Mouse (Mus musculus) common myeloid progenitor, adult 5-6 weeks (primary cell): ENCODE results near the gene Il12rb2. TPM values are rescaled to one million over a fixed set of nuclear protein-coding genes. Genes with fewer than 3 reads are reported as not detected.

Experiments used
- total RNA-seq: library from RNA; stranded (forward); fragments of 200-1000, 187-1606 nt; gene quantifications from 2 replicates; pipeline ENCODE4 v1.2.3, GENCODE M21; 2017

Il12rb2 gene
- total RNA-seq, 1 experiment from 2014 or later, result 5.2 TPM

Other genes starting within 250 kb of the Il12rb2 start
- gene Serbp1, start 138.0 kb downstream of the Il12rb2 start, total RNA-seq, result 2,714 and 3,049 TPM in 2 replicates
- gene Il23r, start 115.7 kb upstream of the Il12rb2 start, total RNA-seq, result 0.63 TPM in 1 of 2 replicates, not detected in the other
- gene Tacstd2, start 159.6 kb upstream of the Il12rb2 start, total RNA-seq, result 16.6 and 17.1 TPM in 2 replicates